Mouse (Mus musculus) MEL (cell line): ENCODE measurements around the gene Usf2.

Experiments
- CTCF ChIP-seq, 3 experiments: IDR thresholded peaks in 2 of 3; conservative IDR thresholded peaks in 1 of 3; 2 replicates each; pipeline ENCODE4 v1.5.1; 2011 to 2012; ENCODE audit warnings: low read length in 3 of 3, low read depth in 2 of 3, mild to moderate bottlenecking in 2 of 3, improper control_type of control experiment in 1 of 3, inconsistent platforms in 1 of 3, mixed read lengths in 1 of 3, moderate library complexity in 1 of 3; ENCODE audit not compliant: control insufficient read depth in 1 of 3, insufficient read depth in 1 of 3, poor library complexity in 1 of 3, severe bottlenecking in 1 of 3
- GABPA ChIP-seq: IDR thresholded peaks from 2 replicates; pipeline ENCODE4 v1.6.1; 2012; ENCODE audit warnings: low read depth, mild to moderate bottlenecking, inconsistent platforms, low read length, improper control_type of control experiment, moderate library complexity
- HCFC1 ChIP-seq: IDR thresholded peaks from 2 replicates; pipeline ENCODE4 v1.6.1; 2012; ENCODE audit warnings: low read depth, mild to moderate bottlenecking, inconsistent platforms, low read length, improper control_type of control experiment, moderate library complexity
- MEF2A ChIP-seq: IDR thresholded peaks from 2 replicates; pipeline ENCODE4 v1.6.1; 2014; ENCODE audit warnings: low read depth, mild to moderate bottlenecking, inconsistent platforms, low read length, improper control_type of control experiment; ENCODE audit not compliant: poor library complexity, insufficient replicate concordance, severe bottlenecking; ENCODE audit errors: extremely low read depth
- NELFE ChIP-seq: IDR thresholded peaks from 2 replicates; pipeline ENCODE4 v1.6.1; 2011; ENCODE audit warnings: low read depth, low read length, improper control_type of control experiment
- POLR2A ChIP-seq, 2 experiments: IDR thresholded peaks; 2 replicates each; pipeline ENCODE4 v1.6.1; 2011 to 2012; ENCODE audit warnings: low read length in 2 of 2, mild to moderate bottlenecking in 2 of 2, control low read depth in 1 of 2, improper control_type of control experiment in 1 of 2, low read depth in 1 of 2, moderate library complexity in 1 of 2; ENCODE audit not compliant: control insufficient read depth in 1 of 2, insufficient read depth in 1 of 2, poor library complexity in 1 of 2
- SIN3A ChIP-seq: IDR thresholded peaks from 2 replicates; pipeline ENCODE4 v1.6.1; 2012; ENCODE audit warnings: low read length, improper control_type of control experiment, inconsistent platforms
- TBP ChIP-seq: IDR thresholded peaks from 2 replicates; pipeline ENCODE4 v1.8.0; 2011; ENCODE audit warnings: low read depth, low read length, improper control_type of control experiment
- USF1 ChIP-seq: IDR thresholded peaks from 2 replicates; pipeline ENCODE4 v1.6.1; 2014; ENCODE audit warnings: low read depth, mild to moderate bottlenecking, inconsistent platforms, low read length, improper control_type of control experiment, moderate library complexity
- ZMIZ1 ChIP-seq: IDR thresholded peaks from 2 replicates; pipeline ENCODE4 v1.6.1; 2012; ENCODE audit warnings: low read depth, mild to moderate bottlenecking, inconsistent platforms, low read length, improper control_type of control experiment, moderate library complexity

GRCm38 (mm10) chr7:30969174-30969573 is 12.6 kb upstream of the Usf2 start:
- TF ChIP-seq CTCF (IDR thresholded peaks at IDR 0.05 in 2 of 3, conservative IDR thresholded peaks at IDR 0.05 in 1 of 3; ENCODE audit: control insufficient read depth in 1 of 3, insufficient read depth in 1 of 3, low read depth in 2 of 3, low read length in 3 of 3, poor library complexity in 1 of 3, severe bottlenecking in 1 of 3) (no peak), SIN3A (no peak), POLR2A (IDR thresholded peaks at IDR 0.05; ENCODE audit: control insufficient read depth in 1 of 2, insufficient read depth in 1 of 2, low read depth in 1 of 2, low read length in 2 of 2, poor library complexity in 1 of 2) (no peak), HCFC1 (no peak), NELFE (no peak), TBP (no peak), ZMIZ1 (no peak), MEF2A (no peak), USF1 (no peak), GABPA (no peak)
